Mouse (Mus musculus) cerebellum, adult 9-11 months (tissue): ENCODE data around the gene Cers4.

Experiments
- DNase-seq: peaks from one replicate; pipeline ENCODE4 v3.0.0; 2022

The Cers4 gene

GRCm38 (mm10) chr8:4492851-4493685 lies at the start of gene Cers4:
Gene Cers4, plus strand, starts transcription at chr8:4493026.
- peak; percentile 92 for DNase-seq

DNA sequence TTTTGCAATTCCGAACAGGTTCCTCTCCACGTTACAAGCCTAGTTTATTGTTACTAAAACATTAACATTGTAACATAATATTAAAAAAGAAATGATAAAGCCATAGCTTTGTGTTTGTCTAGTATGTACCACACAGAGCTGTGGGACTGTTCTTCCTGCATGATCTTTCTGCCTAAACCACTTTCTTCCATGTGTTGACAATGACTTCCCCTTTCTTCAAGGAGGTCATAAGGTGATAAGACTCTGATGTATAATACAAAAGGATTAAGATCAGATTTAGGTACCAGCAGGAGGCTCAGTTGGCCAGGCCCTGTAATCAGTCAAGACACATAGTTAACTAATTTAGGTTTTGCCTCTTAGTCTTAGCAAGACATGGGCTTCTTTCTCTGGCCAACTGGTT lies 34.7 kb upstream of the Cers4 start:
- DNase-seq, result no peak

DNA sequence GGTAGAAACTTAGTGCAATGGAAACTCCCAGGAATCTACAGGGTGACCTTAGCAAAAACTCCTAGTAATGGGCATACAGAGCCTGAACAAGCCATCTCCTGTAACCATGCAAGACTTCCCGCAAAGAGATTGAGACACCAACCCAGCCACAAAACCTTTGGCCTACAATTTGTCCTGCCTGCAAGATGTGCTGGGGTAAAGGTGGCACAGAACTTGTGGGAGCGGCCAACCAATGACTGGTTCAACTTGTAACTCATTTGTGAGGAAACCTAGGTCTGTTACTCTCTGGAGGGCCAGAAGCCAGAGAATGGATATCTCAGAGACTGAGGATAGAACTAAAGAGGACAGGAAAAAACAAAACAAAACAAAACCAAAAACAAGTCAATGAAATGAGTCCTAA lies 29.8 kb upstream of the Cers4 start:
- no peak for DNase-seq

DNA sequence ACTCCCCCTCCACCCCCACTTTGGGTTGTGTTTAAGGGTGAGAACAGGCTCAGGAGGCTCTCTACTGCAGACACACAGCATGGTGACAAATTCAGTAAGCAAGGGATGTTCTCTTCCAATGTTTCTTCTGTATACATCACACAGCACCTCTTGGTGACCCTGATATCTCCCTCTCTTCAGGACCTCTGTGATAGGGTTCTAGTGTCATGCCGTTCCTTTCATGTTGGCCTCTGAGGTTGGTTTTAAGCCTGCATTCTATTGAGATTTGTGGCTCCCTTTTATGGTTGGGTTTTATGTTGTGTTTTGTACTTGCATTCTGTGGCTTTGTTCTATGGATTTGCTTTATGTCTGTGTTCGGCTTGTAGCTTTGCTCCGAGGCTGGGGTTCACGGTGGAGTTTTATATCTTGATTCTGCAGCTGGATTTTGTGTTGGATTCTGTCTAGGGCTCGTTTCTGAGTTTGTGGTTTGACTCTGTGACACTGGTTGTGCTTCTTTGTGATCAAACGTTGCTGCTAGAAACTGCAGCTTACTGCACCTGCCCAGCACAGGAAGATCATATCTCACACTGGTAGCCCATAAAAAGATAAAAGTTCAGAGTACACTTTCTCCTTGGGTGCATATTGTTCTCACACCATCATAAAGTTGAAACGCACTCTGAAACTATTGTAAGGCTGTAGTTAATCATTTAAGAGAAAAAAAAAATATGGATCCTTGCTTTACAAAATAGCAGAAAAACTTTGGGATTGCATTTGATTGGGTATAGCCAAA lies 18.2 kb upstream of the Cers4 start:
- DNase-seq, result no peak

- no peak for DNase-seq
These were observed 11.7 kb upstream of the Cers4 start for GRCm38 (mm10) chr8:4481154-4481553.

DNA sequence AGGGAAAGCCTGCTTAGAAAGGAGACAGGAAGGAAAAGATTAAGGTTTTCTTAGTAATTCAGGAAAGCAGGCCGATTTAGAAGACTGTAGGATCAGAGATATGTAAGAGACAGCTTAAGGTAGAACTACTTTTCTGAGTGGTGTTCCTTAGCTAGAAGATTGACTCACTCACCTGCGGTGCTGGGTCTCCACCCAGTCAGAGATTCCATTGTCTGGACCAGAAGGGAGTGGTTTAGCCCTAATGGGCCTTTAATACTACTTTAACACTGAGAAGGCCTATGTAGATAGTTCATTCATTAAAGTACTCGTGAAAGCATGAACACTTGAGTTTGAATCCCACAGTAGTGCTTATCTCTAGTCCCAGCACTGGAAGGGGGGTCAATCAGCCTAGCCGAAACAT lies 11.2 kb upstream of the Cers4 start:
- DNase-seq, result no peak

GRCm38 (mm10) chr8:4482501-4482900 lies 10.3 kb upstream of the Cers4 start:
- DNase-seq, result no peak

GRCm38 (mm10) chr8:4483330-4483729 lies 9.5 kb upstream of the Cers4 start:
- DNase-seq, result no peak

DNA sequence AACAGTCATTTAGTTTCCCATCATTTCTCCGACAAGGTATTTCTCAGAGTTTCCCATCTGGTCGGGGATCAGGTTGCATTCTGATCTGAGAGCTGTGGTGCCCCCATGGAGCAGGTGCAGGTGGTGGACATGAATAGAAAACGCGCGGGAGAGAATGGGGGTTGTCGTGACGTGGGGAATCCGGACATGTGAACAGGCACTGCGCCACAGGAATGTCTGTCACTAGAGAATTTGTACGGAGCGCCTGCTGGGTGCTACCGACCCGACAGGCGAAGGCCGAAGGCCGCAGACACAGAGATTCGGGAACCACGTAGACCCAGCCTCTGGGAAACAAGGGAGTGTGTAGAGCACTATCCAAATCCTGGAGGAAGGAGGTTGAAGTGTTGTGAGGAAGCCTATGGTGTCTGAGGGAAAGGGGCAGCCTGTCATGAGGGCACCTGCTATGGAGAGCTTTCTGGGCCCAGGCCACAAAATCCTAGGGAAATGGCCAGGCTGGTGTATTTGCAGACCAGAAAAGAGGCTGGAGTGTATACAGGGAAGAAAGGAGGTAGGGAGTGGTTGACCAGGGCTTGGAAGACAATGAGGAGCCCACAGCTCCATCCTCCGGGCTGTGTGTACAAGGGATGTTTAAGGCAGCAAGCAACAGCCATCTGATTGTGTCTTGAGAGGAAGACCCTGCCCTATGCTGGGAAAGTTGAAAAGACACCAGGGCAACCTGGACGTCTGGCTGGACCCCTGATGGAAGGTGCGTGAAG lies 1.0 kb downstream of the Cers4 start:
- peak; percentile 83 for DNase-seq

DNA sequence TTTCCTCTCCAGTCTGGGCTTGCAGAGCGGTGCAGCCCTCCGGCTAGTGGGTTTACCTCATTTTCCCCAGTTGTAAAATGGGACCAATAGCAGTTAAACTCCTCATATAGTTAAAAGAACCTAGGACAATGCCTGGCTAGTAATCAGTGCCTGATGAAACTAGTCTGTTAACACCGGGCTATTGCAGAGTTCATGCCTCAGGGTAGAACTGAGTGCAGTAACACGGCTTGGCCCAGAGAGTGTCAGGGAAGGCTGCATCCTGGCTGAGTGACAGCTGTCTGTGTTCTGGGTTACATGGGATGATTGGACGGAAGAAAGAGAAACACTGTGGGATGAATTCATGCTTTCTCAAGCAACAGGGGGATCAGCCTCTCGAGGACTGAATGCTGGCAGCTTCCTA lies 3.1 kb downstream of the Cers4 start:
- no peak for DNase-seq

DNA sequence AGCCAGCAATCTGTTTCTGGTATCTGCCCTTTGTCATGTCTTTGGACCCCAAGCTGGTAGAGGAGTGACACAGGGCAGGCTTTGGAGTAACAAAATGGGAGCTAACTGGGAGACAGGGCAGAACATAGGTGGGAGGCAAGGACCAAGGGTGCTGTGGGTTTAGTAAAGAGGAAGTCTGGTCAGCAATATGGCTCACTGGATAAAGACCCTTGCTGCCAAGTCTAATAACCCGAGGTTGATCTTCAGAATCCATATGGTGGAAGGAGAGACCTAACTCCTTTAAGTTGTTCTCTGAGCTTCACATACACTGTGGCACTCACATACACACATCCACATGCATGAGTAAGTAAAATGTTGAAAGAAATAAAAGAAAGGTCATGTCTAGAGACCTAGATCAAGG lies 4.8 kb downstream of the Cers4 start:
- no peak for DNase-seq

- DNase-seq, result no peak
These were observed 12.5 kb downstream of the Cers4 start for GRCm38 (mm10) chr8:4505364-4505763.

DNA sequence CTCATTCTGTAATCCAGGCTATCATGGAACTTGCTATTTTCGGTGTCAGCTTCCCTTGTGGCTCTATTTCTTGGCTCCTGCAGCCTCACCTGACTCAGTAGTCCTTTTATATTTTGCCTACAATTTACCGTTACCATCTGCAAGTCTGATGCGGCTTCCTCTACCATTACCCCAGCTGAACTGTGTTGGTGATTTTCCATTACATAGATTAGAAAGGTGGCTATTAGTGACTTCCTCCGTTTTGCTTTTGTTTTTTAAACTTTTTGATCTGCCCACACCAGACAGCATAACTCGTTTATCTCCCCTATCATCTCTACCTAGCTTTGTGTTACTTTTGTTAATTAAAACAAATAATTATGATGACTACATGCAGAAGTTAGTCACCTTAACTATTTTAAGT lies 14.7 kb downstream of the Cers4 start:
- no peak for DNase-seq

DNA sequence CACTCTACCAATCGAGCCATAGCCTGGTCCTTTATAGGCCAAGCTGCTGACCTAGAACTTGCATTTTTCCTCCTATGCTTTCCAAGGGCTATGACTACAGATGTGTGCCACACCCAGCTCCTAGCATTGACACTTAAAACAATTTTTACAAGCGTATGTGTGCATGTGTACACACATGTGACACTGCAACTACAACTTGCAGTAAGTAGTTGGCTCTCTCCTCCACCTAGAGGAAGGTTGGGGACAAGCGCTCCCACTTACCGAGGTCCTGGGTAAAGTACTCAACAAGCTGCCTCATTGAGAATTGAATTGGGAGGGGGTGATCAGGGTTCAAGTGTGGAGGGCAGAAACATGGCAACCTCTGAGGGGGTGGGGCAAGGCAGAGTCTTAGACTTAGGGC lies 18.0 kb downstream of the Cers4 start:
- no peak for DNase-seq

DNA sequence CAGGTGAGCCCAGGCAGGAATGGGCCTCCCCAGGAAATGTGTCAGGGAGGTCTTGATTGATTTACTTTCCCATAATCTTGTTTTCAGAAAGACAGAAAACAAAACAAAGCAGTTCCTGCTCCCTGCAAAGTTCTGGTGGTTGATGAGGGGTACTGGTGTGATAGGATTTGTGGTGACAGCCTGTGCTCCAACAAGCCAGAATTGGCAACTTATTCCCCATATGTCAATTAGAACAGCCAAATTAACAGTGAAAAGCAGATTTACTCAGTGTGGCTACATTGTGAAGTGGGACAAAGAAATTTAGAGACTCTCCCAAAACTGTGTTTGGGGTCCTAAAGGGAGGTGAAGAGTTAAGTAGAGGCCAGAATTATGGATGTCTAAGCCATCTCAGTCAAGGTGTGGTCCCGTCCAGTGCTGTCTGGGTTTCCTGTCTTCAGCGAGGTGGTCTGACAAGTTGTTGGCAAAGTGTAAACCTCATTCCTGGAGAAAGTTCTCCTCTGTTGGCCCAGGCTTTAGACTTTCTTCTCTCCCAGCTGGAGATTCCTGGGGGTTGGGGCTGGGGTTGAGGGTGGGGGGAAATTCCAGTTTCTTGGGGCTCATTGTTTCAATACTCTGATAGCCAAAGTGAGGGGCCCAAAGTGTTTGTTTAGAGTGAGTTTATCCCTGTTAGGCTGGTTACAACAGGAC lies 18.7 kb downstream of the Cers4 start:
- no peak for DNase-seq

DNA sequence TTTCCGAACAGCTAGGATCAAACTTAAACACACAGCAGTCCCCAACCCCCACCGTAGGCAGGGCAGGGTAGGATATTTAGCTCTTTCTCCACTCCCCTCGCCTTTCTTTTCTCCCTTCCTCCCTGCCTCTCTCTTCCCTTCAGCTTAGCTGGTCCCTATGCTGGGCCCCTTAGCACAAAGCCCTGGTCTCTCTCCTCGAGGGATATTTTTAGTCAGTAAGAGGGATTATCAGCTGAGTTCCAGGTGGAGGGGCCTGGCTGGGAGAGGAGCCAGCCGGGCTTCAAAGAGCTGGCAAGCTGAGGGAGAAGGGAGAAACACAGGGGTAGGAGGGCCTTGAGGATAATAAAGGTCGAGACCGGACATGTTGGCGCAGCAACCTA lies 19.3 kb downstream of the Cers4 start:
- no peak for DNase-seq

DNA sequence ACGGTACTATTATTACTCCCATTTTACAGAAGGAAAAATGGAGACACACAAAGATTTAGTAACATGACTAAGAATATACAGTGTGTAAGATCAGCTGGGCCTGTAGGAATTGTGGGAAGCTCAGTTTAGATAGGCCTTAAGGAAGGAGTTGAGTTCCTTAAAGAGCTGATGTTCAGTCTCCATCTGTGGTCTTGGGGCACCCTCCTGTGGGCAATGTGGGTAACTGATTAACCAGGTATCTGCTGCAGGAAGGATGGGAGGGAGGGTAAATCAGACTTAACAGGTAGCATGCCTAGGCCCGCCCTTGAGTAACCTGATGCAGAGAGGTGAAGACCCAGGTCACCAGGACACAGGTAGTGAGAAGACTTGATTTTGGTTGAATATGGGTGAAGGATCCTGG lies 23.3 kb downstream of the Cers4 start:
- peak; percentile 38 for DNase-seq

DNA sequence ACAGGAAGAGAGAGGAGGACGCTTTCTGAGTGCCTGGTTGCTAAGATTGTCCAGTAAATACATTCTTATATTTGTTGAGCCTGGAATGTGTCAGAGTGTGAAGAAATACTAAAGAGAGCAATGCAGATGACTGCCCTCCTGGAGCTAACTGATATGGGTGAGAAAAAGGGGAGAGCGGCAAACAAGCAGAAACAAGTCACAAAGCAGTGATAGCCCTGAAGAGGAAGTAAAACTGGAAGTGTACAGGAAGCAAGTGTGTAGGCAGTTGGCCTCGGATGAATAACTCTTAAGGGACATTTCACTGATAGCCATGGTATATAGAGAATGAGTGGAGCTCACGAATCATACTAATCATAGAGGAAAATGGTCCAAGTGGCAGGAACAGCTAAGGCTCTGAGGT lies 28.6 kb downstream of the Cers4 start:
- DNase-seq, result no peak

DNA sequence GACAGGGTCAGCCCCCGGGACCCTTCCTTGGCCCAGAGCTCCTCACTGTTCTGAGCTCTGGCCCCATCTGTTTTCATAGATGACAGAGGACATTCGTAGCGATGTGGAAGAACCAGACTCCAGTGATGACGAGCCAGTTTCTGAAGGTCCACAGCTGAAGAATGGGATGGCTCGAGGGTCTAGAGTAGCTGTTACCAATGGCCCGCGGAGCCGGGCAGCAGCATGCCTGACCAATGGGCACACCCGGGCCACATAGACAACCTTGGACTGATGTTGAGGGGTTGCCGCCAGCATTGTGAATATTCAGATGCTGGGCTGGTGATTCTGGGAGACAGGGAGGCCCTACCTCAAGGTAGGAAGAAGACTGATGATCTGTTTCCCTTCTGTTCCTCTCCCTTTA lies 30.7 kb downstream of the Cers4 start:
- DNase-seq, result no peak
